Mouse (Mus musculus) forebrain, embryonic 14.5 days (tissue): Measurements from ENCODE around the gene Ctsh. TPM values are rescaled to one million over a fixed set of nuclear protein-coding genes. Genes with fewer than 3 reads are reported as not detected.
A peak's percentile ranks its signal among the peaks of the same experiment; 100 is the strongest.

Experiments
- ATAC-seq: fragments of 200-750 bp; cut with Nextera tagmentation; 2 replicates; pipeline ENCODE4 v1.8.0; 2017; ENCODE audit warnings: mild to moderate bottlenecking, moderate library complexity
- DNase-seq: peaks from one replicate; pipeline ENCODE4 v3.0.0-alpha.2; 2015; ENCODE audit warnings: low spot score
- H3K27ac ChIP-seq: fragments of 300-500 bp; sonication (generic); 2 replicates; pipeline ENCODE4 v1.5.1; 2014; ENCODE audit warnings: low read depth, mild to moderate bottlenecking, control low read depth, low read length, moderate library complexity
- H3K27me3 ChIP-seq: fragments of 300-500 bp; sonication (generic); replicated peaks from 2 replicates; pipeline ENCODE4 v1.6.1; 2014; ENCODE audit warnings: low read length, control low read depth, mixed read lengths; ENCODE audit not compliant: control insufficient read depth, insufficient read depth
- H3K36me3 ChIP-seq: fragments of 300-500 bp; sonication (generic); 2 replicates; pipeline ENCODE4 v1.6.1; 2014; ENCODE audit warnings: low read length, control low read depth; ENCODE audit not compliant: control insufficient read depth, insufficient read depth
- H3K4me1 ChIP-seq: fragments of 300-500 bp; sonication (generic); 2 replicates; pipeline ENCODE4 v1.6.1; 2014; ENCODE audit warnings: antibody characterized with exemption, low read length, control low read depth; ENCODE audit not compliant: control insufficient read depth, insufficient read depth
- H3K4me2 ChIP-seq: fragments of 300-500 bp; sonication (generic); 2 replicates; pipeline ENCODE4 v1.6.1; 2014; ENCODE audit warnings: mild to moderate bottlenecking, control low read depth, low read length
- H3K4me3 ChIP-seq: fragments of 300-500 bp; sonication (generic); 2 replicates; pipeline ENCODE4 v1.5.1; 2014; ENCODE audit warnings: low read depth, low read length, control low read depth
- H3K9ac ChIP-seq: fragments of 300-500 bp; sonication (generic); 2 replicates; pipeline ENCODE4 v1.6.1; 2014; ENCODE audit warnings: mild to moderate bottlenecking, low read length, control low read depth, moderate library complexity
- H3K9me3 ChIP-seq: fragments of 300-500 bp; sonication (generic); replicated peaks from 2 replicates; pipeline ENCODE4 v1.6.1; 2016; ENCODE audit warnings: low read length, control low read depth, mixed read lengths; ENCODE audit not compliant: control insufficient read depth
- WGBS: fragments of 180-500 bp; shearing (Covaris S2); extraction: QIAGEN DNeasy Blood & Tissue Kit; methylation state at CpG from one replicate; pipeline ENCODE4 v1.1.7; 2014; 5-methylcytosine and 5-hydroxymethylcytosine counted together
- polyA plus RNA-seq: library from polyadenylated mRNA; unstranded; fragments of >200 nt; fragmentation: Nextera tagmentation; extraction: Ambion mirVana; gene quantifications from 2 replicates; pipeline ENCODE4 v1.2.1, GENCODE M21; 2014

The Ctsh gene
- polyA plus RNA-seq, 1 experiment from 2014 or later, result 14.4 TPM

- Histone ChIP-seq H3K9me3 (no peaks in the 10 kb centered on the region), H3K36me3 (no peaks in the 10 kb centered on the region), H3K27me3 (no peaks in the 10 kb centered on the region), H3K4me2 (no peak overlapping the region), H3K4me3 (no peak overlapping the region), H3K4me1 (no peaks in the 10 kb centered on the region; the same call in 1 of the 2 replicates), H3K27ac (no peak overlapping the region), H3K9ac (no peak overlapping the region)
- WGBS, result 81% methylated on average over 4 of the region's 4 CpGs
- ATAC-seq (no peak), DNase-seq (no peak)
Measured at GRCm38 (mm10) chr9:90122246-90122740, 68.3 kb downstream of the Ctsh start.

GRCm38 (mm10) chr9:90124156-90124872, 70.4 kb downstream of the Ctsh start:
- Histone ChIP-seq H3K27ac (no peak overlapping the region), H3K4me1 (no peaks in the 10 kb centered on the region; the same call in 1 of the 2 replicates), H3K9ac (no peak overlapping the region), H3K9me3 (no peaks in the 10 kb centered on the region), H3K4me3 (no peak overlapping the region), H3K4me2 (0 out of 2 replicates have a peak overlapping the region, but pooled peaks have one; percentile 9), H3K27me3 (no peaks in the 10 kb centered on the region), H3K36me3 (no peaks in the 10 kb centered on the region)
- WGBS, result 29% methylated on average over 11 of the region's 11 CpGs
- ATAC-seq, result peak; percentile 35; the same call in 1 of the 2 replicates
- peak; percentile 16 for DNase-seq

- no peak overlapping the region for H3K4me3 ChIP-seq
- H3K4me1 ChIP-seq, result no peaks in the 10 kb centered on the region; the same call in 1 of the 2 replicates
- no peaks in the 10 kb centered on the region for H3K36me3 ChIP-seq
- H3K27me3 ChIP-seq, result no peaks in the 10 kb centered on the region
- H3K27ac ChIP-seq, result no peak overlapping the region
- WGBS, result 22% methylated on average over 8 of the region's 8 CpGs
- H3K4me2 ChIP-seq, result 0 out of 2 replicates have a peak overlapping the region, but pooled peaks have one; percentile 9
- ATAC-seq (peak; percentile 31; the same call in 1 of the 2 replicates), DNase-seq (peak; percentile 54)
- H3K9me3 ChIP-seq, result no peaks in the 10 kb centered on the region
- no peak overlapping the region for H3K9ac ChIP-seq
Measured at GRCm38 (mm10) chr9:90124873-90125245, 70.9 kb downstream of the Ctsh start.

Other genes starting within 250 kb of the Ctsh start
- gene Rasgrf1, start 144.2 kb upstream of the Ctsh start, polyA plus RNA-seq, result 3.8 and 7.2 TPM in 2 replicates
- 546 and 597 TPM in 2 replicates for gene Morf4l1, start 60.6 kb downstream of the Ctsh start, polyA plus RNA-seq
- gene Adamts7, start 108.9 kb downstream of the Ctsh start, polyA plus RNA-seq, result 9.4 and 9.7 TPM in 2 replicates
- 4.3 and 6.5 TPM in 2 replicates for gene Tbc1d2b, start 216.7 kb downstream of the Ctsh start, polyA plus RNA-seq